Mouse (Mus musculus) MEL (cell line): ENCODE measurements around the gene Apba1. TPM values are rescaled to one million over a fixed set of nuclear protein-coding genes. Genes with fewer than 3 reads are reported as not detected.

Experiments used
- DNase-seq: peaks from one replicate; pipeline ENCODE4 v3.0.0; 2011; ENCODE audit warnings: low read depth, low spot score
- H3K27ac ChIP-seq: 2 replicates; pipeline ENCODE4 v1.5.1; 2012; ENCODE audit warnings: low read depth, mild to moderate bottlenecking, control low read depth, low read length, moderate library complexity; ENCODE audit not compliant: control insufficient read depth
- H3K27me3 ChIP-seq, 2 experiments: fragments of 150-350 bp in 1 of 2; sonication (generic) in 1 of 2; 2 replicates each; pipeline ENCODE4 v1.6.1; 2012; ENCODE audit warnings: low read length in 2 of 2, mild to moderate bottlenecking in 2 of 2, improper control_type of control experiment in 1 of 2, moderate library complexity in 1 of 2; ENCODE audit not compliant: insufficient read depth in 2 of 2, control insufficient read depth in 1 of 2
- H3K36me3 ChIP-seq, 2 experiments: 2 replicates each; pipeline ENCODE4 v1.6.1; 2012 to 2014; ENCODE audit warnings: low read length in 2 of 2, improper control_type of control experiment in 1 of 2, inconsistent platforms in 1 of 2, mild to moderate bottlenecking in 1 of 2; ENCODE audit not compliant: insufficient read depth in 2 of 2, control insufficient read depth in 1 of 2
- H3K4me1 ChIP-seq, 2 experiments: fragments of 150-350 bp in 1 of 2; sonication (generic) in 1 of 2; 2 replicates each; pipeline ENCODE4 v1.6.1; 2012; ENCODE audit warnings: low read length in 2 of 2, improper control_type of control experiment in 1 of 2, mild to moderate bottlenecking in 1 of 2; ENCODE audit not compliant: insufficient read depth in 2 of 2, control insufficient read depth in 1 of 2
- H3K4me3 ChIP-seq, 2 experiments: fragments of 150-350 bp in 1 of 2; sonication (generic) in 1 of 2; 2 replicates each; pipeline ENCODE4 v1.5.1; 2012; ENCODE audit warnings: low read depth in 2 of 2, low read length in 2 of 2, mild to moderate bottlenecking in 2 of 2, moderate library complexity in 2 of 2, control low read depth in 1 of 2, improper control_type of control experiment in 1 of 2; ENCODE audit not compliant: control insufficient read depth in 1 of 2, insufficient read depth in 1 of 2
- H3K79me2 ChIP-seq: 2 replicates; pipeline ENCODE4 v1.6.1; 2012; ENCODE audit warnings: mild to moderate bottlenecking, low read length, moderate library complexity; ENCODE audit not compliant: control insufficient read depth, poor library complexity, insufficient read depth
- H3K9ac ChIP-seq: 2 replicates; pipeline ENCODE4 v1.6.1; 2012; ENCODE audit warnings: low read depth, mild to moderate bottlenecking, control low read depth, low read length, moderate library complexity; ENCODE audit not compliant: control insufficient read depth, poor library complexity, severe bottlenecking
- H3K9me3 ChIP-seq: fragments of 150-350 bp; sonication (generic); replicated peaks from 2 replicates; pipeline ENCODE4 v1.6.1; 2012; ENCODE audit warnings: mild to moderate bottlenecking, low read length, improper control_type of control experiment, moderate library complexity; ENCODE audit not compliant: insufficient read depth
- BHLHE40 ChIP-seq: IDR thresholded peaks from 2 replicates; pipeline ENCODE4 v1.6.1; 2012; ENCODE audit warnings: low read depth, mild to moderate bottlenecking, inconsistent platforms, low read length, improper control_type of control experiment, borderline replicate concordance
- ELF1 ChIP-seq: IDR thresholded peaks from 2 replicates; pipeline ENCODE4 v1.6.1; 2014; ENCODE audit warnings: low read depth, mild to moderate bottlenecking, inconsistent platforms, low read length, improper control_type of control experiment, moderate library complexity
- EP300 ChIP-seq, 2 experiments: IDR thresholded peaks; 2 replicates each; pipeline ENCODE4 v1.6.1; 2011; ENCODE audit warnings: improper control_type of control experiment in 2 of 2, low read length in 2 of 2, low read depth in 1 of 2, mild to moderate bottlenecking in 1 of 2
- GABPA ChIP-seq: IDR thresholded peaks from 2 replicates; pipeline ENCODE4 v1.6.1; 2012; ENCODE audit warnings: low read depth, mild to moderate bottlenecking, inconsistent platforms, low read length, improper control_type of control experiment, moderate library complexity
- GATA1 ChIP-seq: IDR thresholded peaks from 2 replicates; pipeline ENCODE4 v1.6.1; 2011; ENCODE audit warnings: low read depth, low read length, improper control_type of control experiment
- HCFC1 ChIP-seq: IDR thresholded peaks from 2 replicates; pipeline ENCODE4 v1.6.1; 2012; ENCODE audit warnings: low read depth, mild to moderate bottlenecking, inconsistent platforms, low read length, improper control_type of control experiment, moderate library complexity
- KAT2A ChIP-seq: conservative IDR thresholded peaks from 2 replicates; pipeline ENCODE4 v1.6.1; 2012; ENCODE audit warnings: low read depth, low read length, improper control_type of control experiment, inconsistent platforms
- MEF2A ChIP-seq: IDR thresholded peaks from 2 replicates; pipeline ENCODE4 v1.6.1; 2014; ENCODE audit warnings: low read depth, mild to moderate bottlenecking, inconsistent platforms, low read length, improper control_type of control experiment; ENCODE audit not compliant: poor library complexity, insufficient replicate concordance, severe bottlenecking; ENCODE audit errors: extremely low read depth
- MXI1 ChIP-seq: IDR thresholded peaks from 2 replicates; pipeline ENCODE4 v1.6.1; 2011; ENCODE audit warnings: mild to moderate bottlenecking, low read depth, low read length, improper control_type of control experiment
- MYB ChIP-seq: IDR thresholded peaks from 2 replicates; pipeline ENCODE4 v1.6.1; 2011; ENCODE audit warnings: mild to moderate bottlenecking, low read depth, low read length, improper control_type of control experiment
- MYC ChIP-seq: IDR thresholded peaks from 2 replicates; pipeline ENCODE4 v1.6.1; 2011; ENCODE audit warnings: low read depth, mild to moderate bottlenecking, low read length, improper control_type of control experiment, moderate library complexity
- POLR2A ChIP-seq, 2 experiments: IDR thresholded peaks; 2 replicates each; pipeline ENCODE4 v1.6.1; 2011 to 2012; ENCODE audit warnings: low read length in 2 of 2, mild to moderate bottlenecking in 2 of 2, control low read depth in 1 of 2, improper control_type of control experiment in 1 of 2, low read depth in 1 of 2, moderate library complexity in 1 of 2; ENCODE audit not compliant: control insufficient read depth in 1 of 2, insufficient read depth in 1 of 2, poor library complexity in 1 of 2
- POLR2AphosphoS2 ChIP-seq: IDR thresholded peaks from 2 replicates; pipeline ENCODE4 v1.6.1; 2011; ENCODE audit warnings: low read length, improper control_type of control experiment
- RCOR1 ChIP-seq: IDR thresholded peaks from 2 replicates; pipeline ENCODE4 v1.6.1; 2012; ENCODE audit warnings: low read depth, mild to moderate bottlenecking, inconsistent platforms, low read length, improper control_type of control experiment
- SIN3A ChIP-seq: IDR thresholded peaks from 2 replicates; pipeline ENCODE4 v1.6.1; 2012; ENCODE audit warnings: low read length, improper control_type of control experiment, inconsistent platforms
- SMC3 ChIP-seq: IDR thresholded peaks from 2 replicates; pipeline ENCODE4 v1.6.1; 2011; ENCODE audit warnings: low read depth, low read length, improper control_type of control experiment
- TBP ChIP-seq: IDR thresholded peaks from 2 replicates; pipeline ENCODE4 v1.8.0; 2011; ENCODE audit warnings: low read depth, low read length, improper control_type of control experiment
- UBTF ChIP-seq: IDR thresholded peaks from 2 replicates; pipeline ENCODE4 v1.6.1; 2012; ENCODE audit warnings: low read depth, mild to moderate bottlenecking, inconsistent platforms, low read length, improper control_type of control experiment, moderate library complexity, borderline replicate concordance; ENCODE audit not compliant: insufficient read depth
- USF2 ChIP-seq, 2 experiments: IDR thresholded peaks; 2 replicates each; pipeline ENCODE4 v1.6.1; 2011 to 2012; ENCODE audit warnings: improper control_type of control experiment in 2 of 2, low read length in 2 of 2, borderline replicate concordance in 1 of 2, inconsistent platforms in 1 of 2, low read depth in 1 of 2, mild to moderate bottlenecking in 1 of 2; ENCODE audit not compliant: insufficient read depth in 1 of 2
- ZMIZ1 ChIP-seq: IDR thresholded peaks from 2 replicates; pipeline ENCODE4 v1.6.1; 2012; ENCODE audit warnings: low read depth, mild to moderate bottlenecking, inconsistent platforms, low read length, improper control_type of control experiment, moderate library complexity
- polyA plus RNA-seq, 2 experiments: library from polyadenylated mRNA; stranded (reverse) in 1 of 2; unstranded in 1 of 2; fragments of >175 nt in 1 of 2; fragments of >200 nt in 1 of 2; gene quantifications; 2 replicates each; pipeline versions ENCODE4 v1.2.1 to v1.2.4; 2012; ENCODE audit warnings: low replicate concordance in 2 of 2, low read depth in 1 of 2; ENCODE audit not compliant: insufficient read length in 2 of 2, insufficient read depth in 1 of 2, missing spikeins in 1 of 2
- total RNA-seq: library from RNA; depleted of rRNA; stranded (reverse); fragments of 300-350 nt; gene quantifications from 2 replicates; pipeline ENCODE4 v1.2.3, GENCODE M21; 2012

Gene Apba1
- total and polyA plus RNA-seq, 3 experiments, result under 0.01 to 0.03 TPM; not detected in 1

DNA sequence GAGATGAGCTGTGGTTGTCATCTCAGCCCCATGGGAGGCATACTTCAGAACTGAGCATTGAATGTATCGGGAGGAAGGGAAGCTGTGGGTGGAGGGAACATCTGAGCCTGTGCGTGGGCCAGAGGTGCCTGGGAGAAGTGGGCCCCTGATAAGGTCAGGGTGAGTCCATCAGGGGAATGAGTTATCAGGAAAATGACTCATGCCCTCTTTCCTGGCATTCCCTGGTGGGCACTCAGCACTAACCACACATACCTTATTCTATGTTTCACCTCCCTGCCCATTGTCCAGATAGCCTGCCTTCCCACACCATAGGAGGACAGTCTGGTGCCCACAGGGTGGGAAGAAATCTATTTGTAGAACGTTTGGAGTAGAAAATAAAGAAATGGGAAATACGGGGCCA is 151.7 kb downstream of the Apba1 start:
- no peak for DNase-seq
- Histone ChIP-seq H3K27ac (no peak overlapping the region), H3K4me1 (peaks cover 0 to 4% of the 10 kb centered on the region in 2 experiments; a peak in 1 of 4 replicates), H3K36me3 (no peaks in the 10 kb centered on the region), H3K79me2 (no peaks in the 10 kb centered on the region), H3K9ac (no peak overlapping the region), H3K4me3 (no peak overlapping the region)
- no peak for TF ChIP-seq ZMIZ1
- no peak for TF ChIP-seq SMC3
- TF ChIP-seq ELF1, result no peak
- TF ChIP-seq GABPA, result no peak
- TF ChIP-seq USF2 (IDR thresholded peaks at IDR 0.05; ENCODE audit: borderline replicate concordance in 1 of 2, insufficient read depth in 1 of 2, low read depth in 1 of 2, low read length in 2 of 2), result no peak
- TF ChIP-seq TBP, result no peak
- TF ChIP-seq SIN3A, result no peak
- TF ChIP-seq EP300 (IDR thresholded peaks at IDR 0.05; ENCODE audit: low read depth in 1 of 2, low read length in 2 of 2), result no peak
- no peak for TF ChIP-seq MYB
- TF ChIP-seq, all 39 proteins: peak for 0
- Histone ChIP-seq H3K27me3 (no peaks in the 10 kb centered on the region), H3K9me3 (no peaks in the 10 kb centered on the region)

DNA sequence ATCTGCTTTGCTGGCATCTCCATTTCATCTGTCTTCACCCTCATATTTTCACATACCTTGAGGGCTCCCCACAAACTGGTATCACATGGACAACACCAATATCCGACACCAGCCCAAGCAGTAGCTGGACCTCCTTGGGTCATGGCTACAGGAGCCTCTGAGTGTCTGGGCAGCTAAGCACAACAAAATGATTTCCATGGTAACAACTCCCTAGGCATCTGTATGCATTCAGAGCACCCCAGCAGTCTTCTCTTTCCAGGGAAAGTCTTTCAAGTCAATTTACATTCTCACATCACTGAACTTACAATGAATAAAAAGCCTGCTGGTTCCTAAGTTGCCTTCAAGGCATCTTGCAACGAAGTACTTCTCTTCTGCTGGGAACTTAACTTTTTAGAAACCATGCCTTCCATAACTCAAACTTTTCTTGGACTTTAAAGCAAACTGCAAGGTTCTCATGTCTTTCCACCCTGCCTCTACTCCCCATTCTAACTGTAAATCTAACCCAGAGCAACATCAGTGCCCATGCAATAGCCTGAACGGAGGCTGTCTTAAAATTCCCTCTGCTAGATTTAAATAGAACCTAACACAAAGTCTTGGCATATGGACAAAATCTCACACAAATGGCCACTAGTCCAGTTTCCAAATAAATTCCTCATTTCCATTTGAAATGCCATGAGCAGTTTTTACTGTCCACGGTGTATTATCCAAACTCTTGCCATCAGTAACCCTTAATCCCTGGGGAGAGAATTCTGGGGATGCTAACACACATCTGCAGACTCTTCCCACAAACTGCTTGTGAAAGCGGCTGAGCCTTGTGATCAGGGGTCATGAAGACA is 160.9 kb downstream of the Apba1 start:
- no peaks in the 10 kb centered on the region for H3K36me3 ChIP-seq
- H3K4me3 ChIP-seq, result no peak overlapping the region
- no peaks in the 10 kb centered on the region for H3K9me3 ChIP-seq
- H3K9ac ChIP-seq, result no peak overlapping the region
- no peaks in the 10 kb centered on the region for H3K4me1 ChIP-seq
- H3K27ac ChIP-seq, result no peak overlapping the region
- DNase-seq, result no peak
- TF ChIP-seq POLR2AphosphoS2, result no peak
- no peak for TF ChIP-seq UBTF
- no peak for TF ChIP-seq MYC
- TF ChIP-seq RCOR1, result no peak
- TF ChIP-seq POLR2A (IDR thresholded peaks at IDR 0.05; ENCODE audit: control insufficient read depth in 1 of 2, insufficient read depth in 1 of 2, low read depth in 1 of 2, low read length in 2 of 2, poor library complexity in 1 of 2), result no peak
- TF ChIP-seq SIN3A, result no peak
- no peak for TF ChIP-seq MYB
- TF ChIP-seq MXI1, result no peak
- no peak for TF ChIP-seq SMC3
- no peak for TF ChIP-seq BHLHE40
- TF ChIP-seq HCFC1, result no peak
- TF ChIP-seq KAT2A, result no peak
- TF ChIP-seq GATA1, result no peak
- no peak for TF ChIP-seq MEF2A
- H3K27me3 ChIP-seq, result no peaks in the 10 kb centered on the region
- H3K79me2 ChIP-seq, result no peaks in the 10 kb centered on the region
